Mouse (Mus musculus) right cerebral cortex, postnatal 25 days (tissue): ENCODE data around the gene Plcb3.
"Not testable (repeated sequence)": the region's sequence is repeated elsewhere in the genome, so short reads cannot be mapped to it uniquely, and the experiment has no call there.

Experiments
- DNase-seq: peaks from one replicate; pipeline ENCODE4 v3.0.0; 2022

Gene Plcb3

GRCm38 (mm10) chr19:6918321-6918720 lies 57.9 kb downstream of the Plcb3 start:
- no peak for DNase-seq

- no peak for DNase-seq
These were observed 59.8 kb downstream of the Plcb3 start for GRCm38 (mm10) chr19:6916496-6916895.

GRCm38 (mm10) chr19:6915276-6915675 lies 61.0 kb downstream of the Plcb3 start:
- peak; percentile 2 for DNase-seq

GRCm38 (mm10) chr19:6914540-6914939 lies 61.7 kb downstream of the Plcb3 start:
- DNase-seq = peak; percentile 3

GRCm38 (mm10) chr19:6913991-6914390 lies 62.3 kb downstream of the Plcb3 start:
- DNase-seq = peak; percentile 3

GRCm38 (mm10) chr19:6913036-6913435 lies 63.2 kb downstream of the Plcb3 start:
- DNase-seq = peak; percentile 2

- peak; percentile 2 for DNase-seq
These were observed 63.9 kb downstream of the Plcb3 start for GRCm38 (mm10) chr19:6912205-6912970.

- no peak for DNase-seq
These were observed 64.9 kb downstream of the Plcb3 start for GRCm38 (mm10) chr19:6911101-6912074.

GRCm38 (mm10) chr19:6910306-6910705 lies 66.0 kb downstream of the Plcb3 start:
- not testable (repeated sequence) for DNase-seq

GRCm38 (mm10) chr19:6909507-6910289 lies 66.6 kb downstream of the Plcb3 start, which contains the start of the genes Trmt112 and Prdx5:
Gene Trmt112, plus strand, starts transcription at chr19:6909698.
Gene Prdx5, minus strand, starts transcription at chr19:6910106.
- DNase-seq = peak; percentile 91

- no peak for DNase-seq
These were observed 67.2 kb downstream of the Plcb3 start for GRCm38 (mm10) chr19:6909021-6909420.

- no peak for DNase-seq
These were observed 68.3 kb downstream of the Plcb3 start for GRCm38 (mm10) chr19:6907811-6908540.

- no peak for DNase-seq
These were observed 69.2 kb downstream of the Plcb3 start for GRCm38 (mm10) chr19:6907094-6907493.

GRCm38 (mm10) chr19:6906199-6906598 lies 70.1 kb downstream of the Plcb3 start:
- no peak for DNase-seq

- DNase-seq = no peak
These were observed 70.6 kb downstream of the Plcb3 start for GRCm38 (mm10) chr19:6905498-6906159.

- no peak for DNase-seq
These were observed 71.4 kb downstream of the Plcb3 start for GRCm38 (mm10) chr19:6904846-6905245.

- no peak for DNase-seq
These were observed 73.2 kb downstream of the Plcb3 start for GRCm38 (mm10) chr19:6903031-6903430.
